Mouse (Mus musculus): ENCODE data around the gene Lyzl4.

Gene Lyzl4

DNA sequence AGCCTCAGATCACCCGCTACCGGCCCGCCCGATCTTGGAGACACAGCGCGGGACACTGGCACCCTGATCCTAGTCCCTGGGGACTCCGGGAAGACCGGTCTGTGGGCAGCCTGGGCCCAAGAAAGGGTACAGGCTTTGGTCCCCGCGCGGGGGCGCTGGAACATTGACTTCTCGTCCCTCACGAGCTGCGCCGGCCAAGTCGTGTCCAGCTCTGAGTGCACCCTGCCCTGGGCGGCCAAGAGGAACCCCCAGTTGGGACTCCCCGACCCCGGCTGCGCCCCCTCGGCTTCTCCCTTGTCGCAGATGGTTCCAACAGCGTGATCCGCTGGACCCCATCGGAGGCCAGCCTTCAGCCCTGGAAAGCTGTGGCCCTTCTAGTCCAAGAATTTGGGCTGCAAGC, at the start of gene Lyzl4:
Lyzl4 (minus strand) TSS at position 96 of the 400 bp plus-strand sequence.
- DNase-seq (ENCODE audit: low spot score in 2 of 2), result peak; percentile 59 to 67

DNA sequence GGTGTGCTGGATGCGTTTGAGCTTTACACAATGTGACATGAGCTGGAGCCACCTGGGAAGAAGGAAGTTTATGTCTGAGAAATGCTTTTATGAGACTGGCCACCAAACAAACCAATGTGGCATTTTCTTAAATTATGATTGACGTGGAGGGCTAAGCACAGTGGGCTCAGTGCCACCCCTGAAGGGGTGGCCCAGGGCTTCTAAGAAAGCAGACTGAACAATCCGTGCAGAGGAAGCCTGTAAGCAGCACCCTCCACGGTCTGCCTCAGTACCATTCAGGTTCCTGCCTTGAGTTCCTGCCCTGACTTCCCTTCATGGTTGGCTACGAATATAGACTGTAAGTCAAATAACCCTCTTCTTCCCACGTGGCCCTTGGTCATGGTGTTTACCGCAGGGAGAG, 48.8 kb upstream of the Lyzl4 start:
- no peak for DNase-seq (ENCODE audit: low spot score in 2 of 2)

DNA sequence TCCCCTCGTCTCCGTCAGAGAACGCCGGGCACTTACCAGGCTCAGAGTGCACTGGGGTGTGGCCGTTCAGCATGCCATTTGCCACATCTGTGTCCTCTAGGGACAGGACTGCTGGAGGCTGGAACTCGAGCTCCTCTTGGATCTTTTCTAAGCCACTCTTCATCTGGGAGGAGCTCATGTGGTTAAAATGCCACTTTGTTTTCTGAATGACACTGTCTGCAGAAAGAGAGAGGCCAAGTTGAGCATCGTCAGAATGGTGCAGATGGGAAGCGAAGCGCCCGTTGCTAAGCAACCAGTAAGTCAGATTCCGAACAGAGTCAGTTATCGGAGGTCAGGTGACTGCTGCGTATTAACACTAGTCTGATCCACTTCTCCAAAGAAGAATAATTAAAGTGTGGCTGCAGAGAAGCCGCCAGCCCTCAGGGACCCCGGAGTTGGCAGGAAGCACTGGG, 48.3 kb upstream of the Lyzl4 start:
- no peak for DNase-seq (ENCODE audit: low spot score in 2 of 2)

DNA sequence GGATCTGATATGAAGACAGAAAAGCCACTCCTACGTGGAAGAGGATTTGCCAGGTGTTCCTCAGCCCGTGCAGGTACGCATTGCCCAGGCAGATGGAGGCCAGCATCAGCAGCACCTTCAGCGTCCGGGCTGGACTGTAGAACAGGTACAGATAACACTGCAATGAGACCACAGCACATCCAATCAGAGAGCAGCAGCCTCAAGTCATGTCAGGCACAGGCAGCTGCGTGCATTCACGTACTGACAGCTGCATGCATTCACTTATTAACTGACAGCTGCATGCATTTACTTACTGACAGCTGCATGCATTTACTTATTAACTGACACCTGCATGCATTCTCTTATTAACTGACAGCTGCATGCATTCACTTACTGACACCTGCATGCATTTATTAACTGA, 42.8 kb upstream of the Lyzl4 start:
- DNase-seq (ENCODE audit: low spot score in 2 of 2), result no peak

DNA sequence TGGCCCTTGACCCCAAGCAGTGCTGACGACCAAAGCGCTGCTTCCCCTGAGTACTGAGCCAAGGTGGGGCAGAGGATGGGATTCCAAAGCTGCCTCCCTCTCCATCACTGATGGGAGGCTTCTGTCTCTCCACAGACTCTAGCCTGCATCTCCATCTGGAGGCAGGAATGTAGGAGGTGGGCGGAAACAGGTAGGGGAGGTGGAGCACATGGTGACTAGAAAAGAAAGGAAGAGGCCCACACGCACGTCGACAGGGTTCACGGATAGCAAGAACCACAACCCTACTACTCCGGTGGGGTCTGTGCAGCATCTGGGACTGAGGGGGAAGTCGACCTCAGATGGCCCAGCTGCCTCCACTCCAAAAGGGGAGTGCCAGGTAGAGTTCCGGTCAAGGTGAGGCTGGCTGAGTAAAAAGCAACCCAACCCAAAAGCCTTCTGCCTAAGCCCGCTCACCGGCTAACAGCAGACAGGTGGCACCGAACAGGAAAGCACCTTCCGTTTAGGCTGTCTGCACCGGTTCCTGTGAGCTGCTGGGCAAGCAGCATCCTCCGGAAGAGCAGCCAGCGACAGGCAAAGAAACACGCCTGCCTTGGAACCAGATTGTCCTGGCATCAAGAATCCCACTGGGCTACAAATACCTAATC, 40.3 kb upstream of the Lyzl4 start:
- no peak for DNase-seq (ENCODE audit: low spot score in 2 of 2)

DNA sequence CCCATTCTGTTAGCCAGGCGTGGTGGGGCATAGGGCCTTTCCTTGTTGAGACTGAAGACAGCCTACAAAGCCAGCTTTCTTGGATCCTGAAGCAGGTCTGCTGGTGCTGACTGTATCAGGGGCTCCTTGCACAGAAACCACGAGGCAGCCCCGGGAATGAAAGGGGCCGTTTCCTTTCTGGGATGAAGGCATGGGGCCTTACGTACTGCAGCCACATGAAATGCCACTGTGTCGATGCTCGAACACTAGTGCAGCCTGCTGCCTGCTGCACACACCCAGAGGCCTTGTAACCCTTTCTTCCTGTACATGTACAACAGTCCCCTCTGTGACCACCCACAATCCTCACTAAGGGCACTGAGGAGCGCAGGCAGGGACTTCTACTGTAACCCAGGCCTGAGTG, 39.3 kb upstream of the Lyzl4 start:
- DNase-seq (ENCODE audit: low spot score in 2 of 2), result no peak

DNA sequence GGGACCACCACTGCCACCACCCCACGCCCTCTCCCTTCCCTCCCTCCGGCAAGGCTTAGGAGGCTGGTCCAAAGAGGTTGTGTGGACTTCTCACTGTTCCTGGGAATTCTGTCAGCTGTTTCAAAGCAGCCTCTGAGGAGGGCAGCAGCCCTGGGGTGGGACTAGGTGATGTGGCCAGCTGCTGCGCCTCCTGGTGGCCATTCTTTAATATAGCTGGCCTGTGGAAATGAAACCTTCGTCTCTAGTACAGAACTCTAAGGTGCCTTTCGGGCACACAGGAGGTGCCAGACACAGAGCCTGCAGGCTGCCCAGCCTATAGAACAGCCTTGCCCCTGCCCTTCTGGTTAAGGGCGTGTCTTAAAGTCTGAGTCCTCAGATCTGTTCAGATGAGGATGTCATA, 37.7 kb upstream of the Lyzl4 start:
- no peak for DNase-seq (ENCODE audit: low spot score in 2 of 2)

DNA sequence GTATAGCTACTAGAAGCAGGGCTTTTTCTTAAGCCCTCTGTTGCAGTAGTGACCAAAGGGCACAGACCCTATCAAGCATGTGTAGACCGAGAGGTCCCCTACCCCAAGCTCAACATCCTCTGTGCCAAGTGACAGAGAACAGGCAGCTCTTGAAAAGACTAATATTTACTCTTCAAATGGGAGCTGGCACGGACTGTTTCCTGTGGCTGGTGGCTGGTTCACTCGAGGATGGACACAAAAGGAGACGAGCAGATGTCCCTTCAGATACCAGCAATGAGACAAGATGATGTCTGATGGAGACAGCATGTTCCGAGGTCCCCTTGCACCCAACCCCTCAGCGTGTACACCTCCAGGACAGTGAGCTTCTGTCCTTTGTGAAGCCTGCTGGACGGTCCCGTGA, 35.6 kb upstream of the Lyzl4 start:
- no peak for DNase-seq (ENCODE audit: low spot score in 2 of 2)

DNA sequence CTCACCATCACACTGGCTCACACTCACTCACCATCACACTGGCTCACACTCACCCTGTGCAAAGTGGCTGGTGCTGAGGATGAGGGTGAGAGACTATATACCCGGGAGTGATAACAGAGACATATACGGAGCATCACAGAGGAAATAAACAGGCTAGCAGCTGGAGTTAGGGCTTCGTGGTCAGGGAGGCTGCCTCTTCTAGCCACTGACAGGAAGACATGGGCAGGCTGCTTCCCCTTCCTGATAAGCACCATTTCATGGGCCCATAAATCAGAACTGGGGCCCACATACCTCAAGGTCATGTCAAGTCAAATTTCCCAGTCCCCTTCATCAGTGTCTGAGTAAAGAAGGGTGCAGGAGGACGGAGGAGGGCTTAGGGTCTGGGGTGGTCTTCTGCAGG, 35.2 kb upstream of the Lyzl4 start:
- DNase-seq (ENCODE audit: low spot score in 2 of 2), result no peak

DNA sequence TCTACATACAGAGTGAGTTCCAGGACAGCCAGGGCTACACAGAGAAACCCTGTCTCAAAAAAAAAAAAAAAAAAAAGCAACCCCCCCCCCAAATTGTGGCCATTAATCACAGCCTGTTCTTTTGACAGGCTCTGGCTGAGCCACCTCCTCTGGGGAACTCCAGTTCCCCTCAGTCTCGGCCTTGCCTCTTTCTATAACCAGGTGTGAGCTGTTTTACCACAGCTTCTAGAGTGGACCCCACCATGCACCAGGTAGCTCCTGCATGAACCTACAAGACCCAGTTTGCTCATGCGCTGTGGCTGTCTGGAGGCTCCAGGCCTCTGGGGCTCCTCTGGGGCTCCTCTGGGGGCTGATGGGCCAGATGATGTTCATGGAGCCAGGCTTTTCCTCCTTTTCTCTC, 33.7 kb upstream of the Lyzl4 start:
- no peak for DNase-seq (ENCODE audit: low spot score in 2 of 2)

DNA sequence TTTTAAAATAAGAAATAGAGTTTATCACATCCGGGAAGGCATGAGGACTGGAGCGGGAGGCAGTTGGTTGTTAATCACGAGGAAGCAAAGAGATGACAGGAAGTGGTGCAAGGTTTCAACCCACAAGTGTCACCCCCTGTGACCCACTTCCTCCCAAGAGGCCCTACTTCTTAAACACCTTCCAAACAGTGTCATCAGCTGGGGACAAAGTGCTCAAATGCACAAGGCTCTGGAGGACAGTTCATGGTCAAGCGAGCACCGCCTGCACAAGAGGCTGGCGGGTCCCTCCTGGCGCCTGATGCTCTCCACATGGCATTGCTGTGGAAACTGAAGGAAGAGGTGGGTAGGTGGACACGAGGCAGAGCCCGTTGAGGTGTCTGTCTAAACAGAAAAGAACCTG, 33.1 kb upstream of the Lyzl4 start:
- DNase-seq (ENCODE audit: low spot score in 2 of 2), result no peak

DNA sequence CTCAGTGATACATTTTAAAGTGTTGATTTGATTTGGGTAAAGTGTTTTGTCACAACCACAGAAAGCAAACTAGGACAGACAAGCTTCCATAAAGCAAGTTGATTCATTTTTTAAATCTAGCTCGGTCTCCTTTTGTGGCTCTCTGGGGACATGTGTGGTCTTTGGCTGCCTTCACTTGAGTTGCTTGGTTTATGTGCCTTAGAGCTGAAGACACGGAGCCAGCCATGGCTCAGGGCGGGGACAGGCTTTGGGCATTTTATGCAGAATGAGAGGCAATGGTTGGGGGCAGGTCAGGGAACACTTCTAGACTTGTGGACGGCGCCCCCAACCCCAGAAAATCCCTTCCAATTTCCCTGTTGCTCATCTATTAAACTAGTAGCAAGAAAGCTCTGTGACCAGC, 31.8 kb upstream of the Lyzl4 start:
- DNase-seq (ENCODE audit: low spot score in 2 of 2), result no peak

DNA sequence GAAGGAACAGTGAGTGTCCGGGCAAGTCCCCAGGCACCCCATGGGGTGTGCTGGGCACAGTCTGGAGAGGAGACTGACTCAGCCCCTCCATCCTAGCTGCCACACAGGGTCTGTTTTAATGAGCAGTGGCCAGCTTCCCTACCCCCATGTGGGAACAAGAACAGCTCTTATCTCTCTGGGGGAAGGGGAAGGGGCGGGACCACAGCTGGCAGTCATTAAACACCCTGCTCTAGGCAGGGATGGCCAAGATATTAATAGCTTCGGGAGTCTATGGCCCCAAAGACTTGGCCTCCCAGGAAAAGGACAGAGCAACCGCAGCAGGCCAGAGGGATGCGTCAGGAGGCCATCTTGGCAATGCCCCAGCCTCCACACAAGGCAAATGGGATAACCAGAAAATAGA, 30.4 kb upstream of the Lyzl4 start:
- no peak for DNase-seq (ENCODE audit: low spot score in 2 of 2)

DNA sequence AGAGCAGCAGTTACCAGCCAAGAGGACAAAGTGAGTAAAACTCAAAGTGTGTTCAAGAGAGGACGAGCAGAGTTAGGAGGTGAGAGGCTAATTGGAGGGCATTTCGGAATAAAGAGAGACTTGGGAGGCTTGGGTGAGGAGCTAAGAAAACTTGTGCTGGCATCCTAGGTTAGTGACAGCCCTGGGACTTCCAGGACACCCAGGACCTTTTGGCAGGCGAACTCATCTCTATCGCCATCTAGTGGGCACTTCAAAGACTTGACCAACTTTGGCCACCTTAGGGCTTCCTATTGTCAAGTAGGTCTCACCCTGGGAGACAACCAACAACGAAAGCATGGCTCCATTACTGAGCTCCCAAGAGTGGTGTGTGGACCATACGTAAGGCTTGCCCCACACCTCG, 29.4 kb upstream of the Lyzl4 start:
- no peak for DNase-seq (ENCODE audit: low spot score in 2 of 2)

DNA sequence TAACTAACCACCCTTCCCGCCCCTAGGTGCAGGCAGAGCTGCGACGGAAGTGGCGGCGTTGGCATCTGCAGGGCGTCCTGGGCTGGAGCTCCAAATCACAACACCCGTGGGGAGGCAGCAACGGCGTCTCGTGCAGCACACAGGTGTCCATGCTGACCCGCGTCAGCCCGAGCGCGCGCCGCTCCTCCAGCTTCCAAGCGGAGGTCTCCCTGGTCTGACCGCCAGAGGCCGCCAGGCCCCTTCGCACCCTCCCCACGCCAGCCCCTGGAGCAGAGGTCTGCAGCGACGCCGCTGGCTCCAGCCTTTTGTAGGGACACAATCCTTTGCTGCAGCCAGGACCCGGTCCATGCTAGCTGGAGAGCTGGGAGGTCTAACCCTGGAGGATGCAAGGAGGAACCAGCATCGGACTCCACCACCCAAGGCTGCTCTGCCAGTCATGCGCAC, 27.5 kb upstream of the Lyzl4 start:
- DNase-seq (ENCODE audit: low spot score in 2 of 2), result no peak

DNA sequence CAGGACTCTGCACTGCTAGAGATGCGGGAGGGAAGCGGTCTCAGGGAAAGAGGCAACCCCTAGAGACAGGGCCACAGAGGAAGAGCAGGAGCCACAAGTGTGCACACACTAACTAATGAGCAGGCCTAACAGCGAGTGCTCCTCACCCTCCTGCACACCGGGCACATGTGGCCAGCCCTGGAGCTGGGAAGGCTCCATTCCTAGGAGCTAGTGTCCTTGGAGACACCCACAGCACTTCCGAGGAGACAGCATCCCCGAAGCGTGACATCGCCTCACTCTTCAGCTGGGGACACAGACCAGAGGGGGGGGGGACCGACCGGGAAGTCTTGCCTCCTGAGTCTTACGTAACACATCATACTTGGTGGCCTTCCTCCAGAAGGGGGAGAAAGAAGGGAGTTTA, 25.9 kb upstream of the Lyzl4 start:
- DNase-seq (ENCODE audit: low spot score in 2 of 2), result peak in 1 of 2 experiments; percentile 40

DNA sequence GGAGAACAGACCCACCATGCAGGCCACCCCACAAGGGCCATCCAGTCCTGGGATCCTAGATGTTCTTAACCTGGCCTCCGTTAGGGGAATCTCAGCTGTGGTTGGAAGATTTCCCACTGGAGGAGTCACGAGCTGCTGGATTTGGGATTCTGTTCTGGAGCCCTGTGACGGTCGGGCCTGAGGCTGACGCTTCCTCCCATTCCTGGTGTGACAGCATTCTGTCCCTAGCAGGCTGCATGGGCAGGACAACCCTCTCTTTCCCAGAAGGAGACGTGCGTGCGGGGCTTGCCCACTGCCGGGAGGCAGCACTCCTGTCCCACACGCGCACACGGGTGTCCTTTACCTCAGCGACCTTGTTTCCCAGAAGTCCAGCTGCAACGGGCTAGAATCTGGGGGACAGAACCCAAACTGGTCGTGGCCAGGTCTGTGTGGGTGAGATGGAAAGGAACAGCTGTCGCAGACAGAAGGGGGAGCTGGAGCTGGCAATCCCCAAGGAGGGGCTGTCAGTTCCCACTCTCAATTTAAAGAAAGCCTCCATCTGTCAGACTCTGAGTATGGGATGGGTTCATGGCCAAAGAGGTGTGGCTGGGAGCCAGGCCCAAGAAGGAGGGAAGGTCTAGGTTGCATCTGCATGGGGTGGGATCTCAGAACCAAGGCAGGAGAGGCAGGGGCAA, 25.2 kb upstream of the Lyzl4 start:
- DNase-seq (ENCODE audit: low spot score in 2 of 2), result peak in 1 of 2 experiments; percentile 33

DNA sequence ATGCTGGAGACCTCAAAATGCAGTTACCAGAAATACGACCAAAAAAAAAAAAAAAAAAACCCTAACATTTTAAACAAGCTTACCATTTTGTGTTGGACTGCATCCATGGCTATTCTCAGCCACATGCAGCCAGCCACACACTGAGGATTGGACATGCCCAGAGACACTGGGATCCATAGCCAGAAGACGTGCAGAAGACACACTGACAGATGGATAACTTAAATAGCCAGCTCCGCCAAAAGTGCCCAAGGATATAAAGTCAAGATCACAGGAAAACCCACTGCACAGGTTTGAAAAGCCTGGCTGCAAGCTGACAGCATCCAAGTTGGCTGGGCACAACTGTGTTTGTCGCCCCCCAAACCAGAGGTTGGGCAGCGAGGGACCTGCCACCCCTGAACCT, 22.2 kb upstream of the Lyzl4 start:
- no peak for DNase-seq (ENCODE audit: low spot score in 2 of 2)

DNA sequence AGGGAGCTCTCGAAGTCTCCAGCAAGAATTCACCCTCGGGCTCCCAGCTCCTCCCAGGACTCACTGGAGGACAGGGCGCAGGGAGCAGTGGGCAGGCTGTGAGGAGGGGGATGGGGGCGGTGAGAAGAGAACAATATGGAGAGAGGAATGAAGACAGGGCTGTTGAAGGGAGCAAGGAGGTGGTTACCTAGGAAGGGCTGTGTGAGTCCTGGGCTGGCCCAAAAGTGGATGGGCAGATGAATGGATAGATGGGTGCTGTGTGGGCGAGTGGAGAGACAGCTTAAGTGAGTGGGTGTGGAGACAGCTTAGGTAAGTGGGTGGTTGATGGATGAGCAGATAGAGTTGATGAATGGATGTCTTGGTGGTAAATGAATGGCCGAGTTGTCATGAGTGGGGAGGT, 21.6 kb upstream of the Lyzl4 start:
- no peak for DNase-seq (ENCODE audit: low spot score in 2 of 2)

DNA sequence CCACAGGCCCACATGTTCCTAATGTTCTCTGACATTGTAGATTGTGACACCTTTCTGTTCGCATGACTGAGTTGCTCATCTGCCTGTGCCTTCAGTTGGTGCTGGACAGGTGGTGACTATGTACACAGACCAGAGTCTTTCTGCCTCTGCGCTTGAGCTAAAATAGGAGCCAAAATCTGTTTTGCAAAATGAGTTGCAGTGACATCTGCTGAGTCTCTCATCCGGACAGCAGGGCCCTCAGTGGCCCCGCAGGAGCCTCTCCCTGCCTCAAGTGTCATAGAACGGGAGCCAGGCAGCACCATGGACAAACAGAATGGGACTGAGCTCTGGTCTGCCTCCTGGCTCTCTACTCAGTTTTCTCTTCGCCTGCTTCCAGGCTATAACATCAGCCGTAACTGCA, 17.9 kb upstream of the Lyzl4 start:
- DNase-seq (ENCODE audit: low spot score in 2 of 2), result no peak

DNA sequence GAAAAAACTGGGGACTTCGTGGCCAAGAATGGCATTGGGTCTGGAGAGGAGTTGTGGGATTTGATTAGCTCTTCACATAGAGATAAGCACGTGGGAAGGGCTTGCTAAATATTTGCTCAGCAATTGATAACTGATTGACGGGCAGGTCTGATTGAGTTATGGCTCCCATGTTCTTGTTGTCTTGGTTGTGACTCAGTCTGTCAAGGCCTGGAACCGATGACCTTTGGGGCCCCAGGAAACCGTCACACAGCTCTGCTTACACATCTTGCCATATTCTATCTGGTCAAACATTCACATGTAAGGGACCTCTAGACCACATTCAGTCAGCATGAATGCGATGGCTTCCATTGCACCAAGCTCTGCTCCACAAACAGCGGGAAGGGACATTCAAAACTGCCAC, 16.4 kb upstream of the Lyzl4 start:
- DNase-seq (ENCODE audit: low spot score in 2 of 2), result no peak

DNA sequence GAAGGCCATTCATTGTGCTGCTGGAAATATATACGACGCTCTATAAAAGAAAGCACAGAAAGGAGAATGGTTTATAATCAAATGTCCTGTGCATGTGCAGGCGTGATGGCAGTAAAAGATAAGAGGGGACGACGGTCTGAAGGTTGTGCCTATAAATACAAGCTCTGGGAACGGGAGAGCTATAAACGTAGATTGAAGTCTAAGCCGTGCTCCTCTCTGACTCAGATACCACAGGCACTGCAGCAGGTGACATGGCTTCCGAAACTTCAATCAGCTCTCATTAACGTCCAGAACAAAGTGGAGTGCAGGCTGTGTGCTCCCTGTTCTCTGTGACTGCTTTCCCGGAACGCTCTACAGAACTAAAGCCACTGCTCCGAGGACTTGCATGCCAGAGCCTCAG, 15.2 kb upstream of the Lyzl4 start:
- no peak for DNase-seq (ENCODE audit: low spot score in 2 of 2)

DNA sequence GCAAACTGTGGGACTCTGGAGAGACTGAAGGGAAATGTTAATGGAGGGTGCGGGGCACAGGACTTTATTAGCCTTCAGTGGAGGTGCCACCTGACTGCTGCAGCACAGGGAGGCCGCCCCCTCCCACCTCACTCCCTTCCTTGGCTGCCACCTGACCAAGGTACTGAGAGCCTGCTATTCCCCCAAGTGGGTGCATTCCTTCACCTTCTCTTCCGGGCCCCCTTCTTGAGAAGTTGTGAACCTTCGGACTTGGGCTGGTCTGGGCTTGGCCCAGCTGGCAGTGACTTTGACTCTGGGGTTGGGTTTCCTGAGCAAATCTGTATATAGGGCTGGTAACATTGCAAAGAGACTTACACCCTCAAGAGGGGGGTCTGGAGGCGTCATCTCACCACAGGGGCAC, 14.4 kb upstream of the Lyzl4 start:
- no peak for DNase-seq (ENCODE audit: low spot score in 2 of 2)

DNA sequence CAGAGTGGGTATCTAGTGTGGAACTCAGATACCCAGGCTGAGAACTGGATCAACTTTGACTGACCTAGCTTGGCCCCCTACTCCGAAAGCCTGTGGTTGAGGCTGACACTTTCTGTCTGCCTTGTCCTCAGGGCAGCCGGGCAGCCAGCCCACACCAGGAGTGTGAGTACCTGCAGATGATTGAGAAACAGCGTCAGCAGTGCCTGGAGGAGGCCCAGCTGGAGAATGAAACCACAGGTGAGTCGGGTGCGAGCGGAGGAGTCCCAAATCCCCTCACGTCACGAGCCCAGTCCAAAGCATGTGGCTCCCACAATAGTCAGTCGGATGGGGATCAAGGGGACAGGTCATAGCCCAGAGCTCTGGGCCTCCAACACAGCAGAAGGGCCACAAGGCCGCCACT, 11.8 kb upstream of the Lyzl4 start:
- DNase-seq (ENCODE audit: low spot score in 2 of 2), result no peak
